Mouse (Mus musculus): ENCODE results near the gene Mllt1.

DNA sequence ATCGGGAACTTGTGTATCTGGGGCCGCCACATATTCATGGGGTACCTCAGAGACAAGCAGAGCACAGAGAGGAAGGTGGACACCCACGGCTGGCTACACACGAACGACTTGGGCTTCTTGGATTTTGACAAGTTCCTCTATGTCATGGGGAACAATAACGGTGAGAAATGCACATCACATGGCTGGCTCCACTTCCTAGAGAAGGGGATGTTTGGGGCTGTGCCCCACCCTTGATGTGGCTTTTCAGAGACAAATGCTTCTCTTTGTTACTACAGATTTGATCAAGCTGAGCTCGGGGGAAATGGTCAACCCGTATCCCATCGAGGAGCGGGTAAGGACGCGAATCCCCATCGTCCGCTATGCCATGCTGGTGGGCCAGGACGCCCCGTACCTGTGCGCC lies 50.4 kb downstream of the Mllt1 start:
- no peak for TF ChIP-seq POLR2A (IDR thresholded peaks at IDR 0.05; ENCODE audit: low read depth, low read length)
- no peak for TF ChIP-seq CTCF (IDR thresholded peaks at IDR 0.05; ENCODE audit: borderline replicate concordance, insufficient read depth, low read length)
